Mouse (Mus musculus): ENCODE measurements around the gene Porcn. TPM values are rescaled to one million over a fixed set of nuclear protein-coding genes. Genes with fewer than 3 reads are reported as not detected.

Gene Porcn
- total RNA-seq, 2 experiments from 2014 or later, result 43.4 to 49.5 TPM

Other genes starting within 250 kb of the Porcn start
- gene Gata1, start 228.5 kb downstream of the Porcn start, total RNA-seq (2021), result not detected
- gene Glod5, start 188.0 kb downstream of the Porcn start, total RNA-seq (2021), result not detected
- 10 to 100 TPM; 35.0 to 36.7 TPM for gene Suv39h1, start 131.8 kb downstream of the Porcn start, total RNA-seq (2021)
- under 1 TPM; 0.42 to 0.94 TPM for gene Was, start 116.0 kb downstream of the Porcn start, total RNA-seq (2021)
- gene Wdr13, start 73.6 kb downstream of the Porcn start, total RNA-seq (2021), result 100 to 1,000 TPM; 214 to 224 TPM
- gene Rbm3, start 60.6 kb downstream of the Porcn start, total RNA-seq (2021), result 100 to 1,000 TPM; 346 to 406 TPM
- gene Tbc1d25, start 30.3 kb downstream of the Porcn start, total RNA-seq (2021), result 10 to 100 TPM; 18.1 to 19.9 TPM
- 10 to 100 TPM; 19.9 to 25.5 TPM for gene Ebp, start 13.0 kb downstream of the Porcn start, total RNA-seq (2021)
- gene Ftsj1, start 45.9 kb upstream of the Porcn start, total RNA-seq (2021), result 10 to 100 TPM; 25.9 to 28.9 TPM
- 10 to 100 TPM; 31.4 to 34.9 TPM for gene Slc38a5, start 64.6 kb upstream of the Porcn start, total RNA-seq (2021)
- gene Ssxb10, start 120.9 kb upstream of the Porcn start, total RNA-seq (2021), result not detected
- gene Ssxb9, start 160.5 kb upstream of the Porcn start, total RNA-seq (2021), result not detected
- gene Ssxb1, start 206.8 kb upstream of the Porcn start, total RNA-seq (2021), result not detected

All from left cerebral cortex, postnatal 4 days (tissue).